Mouse (Mus musculus) heart, embryonic 14.5 days (tissue): ENCODE measurements around the gene Ptgir. TPM values are rescaled to one million over a fixed set of nuclear protein-coding genes. Genes with fewer than 3 reads are reported as not detected.

Source experiments
- ATAC-seq: fragments of 200-750 bp; cut with Nextera tagmentation; 2 replicates; pipeline ENCODE4 v1.8.0; 2017; ENCODE audit warnings: low read depth, moderate TSS enrichment; ENCODE audit not compliant: insufficient number of reproducible peaks, insufficient read depth, low FRiP score
- H3K27ac ChIP-seq, 2 experiments: fragments of 200-500 bp in 1 of 2; fragments of 300-500 bp in 1 of 2; sonication (generic) in 1 of 2; replicated peaks in 1 of 2; 2 replicates each; pipeline ENCODE4 v1.5.1; 2012 to 2014; ENCODE audit warnings: low read depth in 2 of 2, low read length in 2 of 2, control low read depth in 1 of 2, mild to moderate bottlenecking in 1 of 2, mixed read lengths in 1 of 2; ENCODE audit not compliant: control insufficient read depth in 1 of 2, insufficient read depth in 1 of 2
- H3K27me3 ChIP-seq: fragments of 300-500 bp; sonication (generic); 2 replicates; pipeline ENCODE4 v1.6.1; 2014; ENCODE audit warnings: mild to moderate bottlenecking, low read length, control low read depth; ENCODE audit not compliant: control insufficient read depth, insufficient read depth
- H3K36me3 ChIP-seq: fragments of 300-500 bp; sonication (generic); 2 replicates; pipeline ENCODE4 v1.6.1; 2014; ENCODE audit warnings: mild to moderate bottlenecking, control low read depth, low read length, mixed read lengths; ENCODE audit not compliant: control insufficient read depth, insufficient read depth
- H3K4me1 ChIP-seq, 2 experiments: fragments of 200-500 bp in 1 of 2; fragments of 300-500 bp in 1 of 2; sonication (generic) in 1 of 2; 2 replicates each; pipeline ENCODE4 v1.6.1; 2012 to 2014; ENCODE audit warnings: low read length in 2 of 2, control low read depth in 1 of 2, mixed read lengths in 1 of 2; ENCODE audit not compliant: control insufficient read depth in 2 of 2, insufficient read depth in 2 of 2
- H3K4me2 ChIP-seq: fragments of 300-500 bp; sonication (generic); 2 replicates; pipeline ENCODE4 v1.6.1; 2014; ENCODE audit warnings: mild to moderate bottlenecking, low read length
- H3K4me3 ChIP-seq, 2 experiments: fragments of 200-500 bp in 1 of 2; fragments of 300-500 bp in 1 of 2; sonication (generic) in 1 of 2; 2 replicates each; pipeline ENCODE4 v1.5.1; 2012 to 2014; ENCODE audit warnings: low read length in 2 of 2, mild to moderate bottlenecking in 2 of 2, control low read depth in 1 of 2, low read depth in 1 of 2, moderate library complexity in 1 of 2; ENCODE audit not compliant: control insufficient read depth in 1 of 2, insufficient read depth in 1 of 2
- H3K9ac ChIP-seq: fragments of 300-500 bp; sonication (generic); 2 replicates; pipeline ENCODE4 v1.6.1; 2014; ENCODE audit warnings: mild to moderate bottlenecking, low read length
- H3K9me3 ChIP-seq: fragments of 300-500 bp; sonication (generic); 2 replicates; pipeline ENCODE4 v1.6.1; 2016; ENCODE audit warnings: low read length, control low read depth; ENCODE audit not compliant: control insufficient read depth
- WGBS: fragments of 180-500 bp; shearing (Covaris S2); extraction: QIAGEN DNeasy Blood & Tissue Kit; methylation state at CpG from one replicate; pipeline ENCODE4 v1.1.7; 2014; 5-methylcytosine and 5-hydroxymethylcytosine counted together
- polyA plus RNA-seq: library from polyadenylated mRNA; unstranded; fragments of >200 nt; fragmentation: Nextera tagmentation; extraction: Ambion mirVana; gene quantifications from 2 replicates; pipeline ENCODE4 v1.2.1, GENCODE M21; 2014

The Ptgir gene
- 0.38 and 0.57 TPM in 2 replicates for polyA plus RNA-seq

GRCm38 (mm10) chr7:16906281-16906680 is at the start of gene Ptgir:
Gene Ptgir, plus strand, starts transcription at chr7:16906490.
- no peak within 1 kb of the TSS for H3K4me3 ChIP-seq
- no peaks in the 10 kb centered on the region for H3K9me3 ChIP-seq
- no peak within 1 kb of the TSS for H3K27ac ChIP-seq
- 0 out of 2 replicates have a peak within 1 kb of the TSS, but pooled peaks have one; percentile 24 for H3K4me2 ChIP-seq
- H3K4me1 ChIP-seq = peaks cover 30 to 52% of the 10 kb centered on the region in 2 experiments
- H3K9ac ChIP-seq = no peak within 1 kb of the TSS
- ATAC-seq = no peak
- peaks cover 39% of the 10 kb centered on the region for H3K27me3 ChIP-seq
- no peaks in the 10 kb centered on the region for H3K36me3 ChIP-seq
- 19% methylated on average over 5 of the region's 6 CpGs for WGBS

- Histone ChIP-seq H3K27me3 (no peaks in the 10 kb centered on the region), H3K36me3 (peaks cover 91% of the 10 kb centered on the region), H3K9me3 (no peaks in the 10 kb centered on the region), H3K27ac (no peak overlapping the region), H3K4me1 (no peaks in the 10 kb centered on the region), H3K4me3 (no peak overlapping the region), H3K4me2 (no peak overlapping the region), H3K9ac (no peak overlapping the region)
- 31% methylated on average over 17 of the region's 17 CpGs for WGBS
- no peak for ATAC-seq
These were observed 48.0 kb upstream of the Ptgir start for GRCm38 (mm10) chr7:16858336-16858735.

GRCm38 (mm10) chr7:16859902-16860651 is 46.2 kb upstream of the Ptgir start:
- 30% methylated on average over 5 of the region's 5 CpGs for WGBS
- Histone ChIP-seq H3K4me1 (no peaks in the 10 kb centered on the region), H3K9me3 (no peaks in the 10 kb centered on the region), H3K27me3 (no peaks in the 10 kb centered on the region), H3K9ac (no peak overlapping the region), H3K36me3 (peaks cover 91% of the 10 kb centered on the region), H3K4me2 (no peak overlapping the region), H3K27ac (no peak overlapping the region), H3K4me3 (no peak overlapping the region)
- no peak for ATAC-seq

- Histone ChIP-seq H3K9ac (no peak overlapping the region), H3K4me1 (no peaks in the 10 kb centered on the region), H3K9me3 (no peaks in the 10 kb centered on the region), H3K4me3 (no peak overlapping the region), H3K27ac (no peak overlapping the region), H3K27me3 (no peaks in the 10 kb centered on the region), H3K36me3 (peaks cover 74% of the 10 kb centered on the region), H3K4me2 (no peak overlapping the region)
- 82% methylated on average over 3 of the region's 3 CpGs for WGBS
- no peak for ATAC-seq
These were observed 38.8 kb upstream of the Ptgir start for GRCm38 (mm10) chr7:16867488-16867887.

- no peak overlapping the region for H3K4me2 ChIP-seq
These were observed 36.8 kb upstream of the Ptgir start for GRCm38 (mm10) chr7:16869497-16869896.

GRCm38 (mm10) chr7:16871600-16871999 is 34.7 kb upstream of the Ptgir start:
- Histone ChIP-seq H3K27me3 (no peaks in the 10 kb centered on the region), H3K4me1 (peaks cover 2 to 3% of the 10 kb centered on the region in 2 experiments; a peak in 2 of 4 replicates), H3K4me3 (no peak overlapping the region), H3K9ac (no peak overlapping the region), H3K4me2 (no peak overlapping the region), H3K36me3 (peaks cover 38% of the 10 kb centered on the region), H3K9me3 (no peaks in the 10 kb centered on the region), H3K27ac (no peak overlapping the region)
- no peak for ATAC-seq
- 73% methylated on average over 10 of the region's 10 CpGs for WGBS

More at GRCm38 (mm10) chr7:16869497-16869896, 36.8 kb upstream of the Ptgir start:
- no peaks in the 10 kb centered on the region for H3K27me3 ChIP-seq
- 45% methylated on average over 16 of the region's 16 CpGs for WGBS
- peaks cover 0 to 3% of the 10 kb centered on the region in 2 experiments; a peak in 1 of 4 replicates for H3K4me1 ChIP-seq
- no peak overlapping the region for H3K9ac ChIP-seq
- no peak overlapping the region for H3K27ac ChIP-seq
- H3K36me3 ChIP-seq = peaks cover 56% of the 10 kb centered on the region
- H3K9me3 ChIP-seq = no peaks in the 10 kb centered on the region
- ATAC-seq = peak; percentile 61
- H3K4me3 ChIP-seq = peak overlapping the region in 1 of 2 experiments; percentile 8; a peak in 1 of 4 replicates

- H3K4me3 ChIP-seq = no peak overlapping the region
- ATAC-seq = no peak
- H3K27ac ChIP-seq = no peak overlapping the region
- H3K9ac ChIP-seq = no peak overlapping the region
- peaks cover 37% of the 10 kb centered on the region for H3K36me3 ChIP-seq
- no peaks in the 10 kb centered on the region for H3K9me3 ChIP-seq
- H3K27me3 ChIP-seq = no peaks in the 10 kb centered on the region
- WGBS = 87% methylated on average over 9 of the region's 9 CpGs
- H3K4me1 ChIP-seq = peaks cover 6 to 10% of the 10 kb centered on the region in 2 experiments; a peak in 3 of 4 replicates
- H3K4me2 ChIP-seq = no peak overlapping the region
These were observed 33.8 kb upstream of the Ptgir start for GRCm38 (mm10) chr7:16872478-16872877.
